Mouse (Mus musculus): ENCODE data around the gene Eid2b. TPM values are rescaled to one million over a fixed set of nuclear protein-coding genes. Genes with fewer than 3 reads are reported as not detected.

Eid2b gene
- polyA plus RNA-seq, 1 experiment from 2014 or later = 11.7 TPM

DNA sequence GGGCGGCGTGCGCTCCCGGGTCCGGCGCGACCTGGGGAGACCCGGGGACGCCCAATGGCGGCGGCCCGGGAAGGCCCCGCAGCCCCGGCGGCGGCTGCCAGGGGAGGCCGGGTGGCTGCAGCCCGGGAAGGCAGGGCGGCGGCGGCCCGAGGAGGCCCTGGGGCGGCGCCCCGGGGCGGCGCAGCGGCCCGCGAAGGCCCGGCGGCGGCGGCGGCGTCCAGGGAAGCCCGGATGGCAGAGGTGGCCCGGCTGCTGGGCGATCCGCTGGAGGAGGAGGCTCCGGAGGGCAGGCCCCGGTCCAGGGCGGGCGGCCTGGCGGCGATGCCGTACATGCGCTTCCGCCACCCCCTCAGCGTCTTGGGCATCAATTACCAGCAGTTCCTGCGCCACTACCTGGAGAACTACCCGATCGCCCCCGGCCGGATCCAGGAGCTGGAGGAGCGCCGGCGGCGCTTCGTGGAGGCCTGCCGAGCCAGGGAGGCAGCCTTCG, 9.5 kb upstream of the Eid2b start:
- DNase-seq (ENCODE audit: low read depth, low spot score) = no peak
- no peaks in the 10 kb centered on the region for H3K27me3 ChIP-seq
- peak; percentile 38 for ATAC-seq
- ChIA-PET POLR2A (interaction anchor here (0.7 kb wide), 1 partner anchor 27 kb away, joined by 3 read pairs; no protein-coding TSS in a partner anchor), CTCF (no interaction called here)
- in situ Hi-C loops (cut with MboI; ENCODE audit: low pct_unique_long_range_greater_than_20kb) = no loop called here
- no peak for TF ChIP-seq CTCF (IDR thresholded peaks at IDR 0.05)

DNA sequence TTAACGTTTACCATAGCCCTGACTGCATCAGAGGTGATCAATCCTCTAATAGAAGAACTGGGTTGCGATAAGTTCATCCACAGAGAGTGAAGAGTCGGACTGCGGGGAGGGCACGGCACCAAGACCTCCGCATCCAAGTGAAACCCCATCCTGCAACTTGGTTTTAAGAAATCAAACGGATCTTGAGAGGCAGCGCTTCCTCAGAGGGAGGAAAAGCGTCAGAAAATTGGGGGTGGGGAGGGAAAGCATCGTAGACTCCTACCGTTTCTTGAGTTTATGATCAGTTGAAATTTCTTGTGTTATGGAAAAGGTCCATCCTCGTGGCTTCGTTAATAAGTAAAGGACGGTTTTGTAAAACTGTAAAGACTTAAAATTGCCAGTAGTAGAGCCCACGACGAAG, 9.0 kb upstream of the Eid2b start:
- no peak for TF ChIP-seq CTCF (IDR thresholded peaks at IDR 0.05)
- no peaks in the 10 kb centered on the region for H3K27me3 ChIP-seq
- ChIA-PET CTCF (no interaction called here), POLR2A (no interaction called here)
- in situ Hi-C loops (cut with MboI; ENCODE audit: low pct_unique_long_range_greater_than_20kb) = no loop called here
- no peak for DNase-seq (ENCODE audit: low read depth, low spot score)
- no peak for ATAC-seq

DNA sequence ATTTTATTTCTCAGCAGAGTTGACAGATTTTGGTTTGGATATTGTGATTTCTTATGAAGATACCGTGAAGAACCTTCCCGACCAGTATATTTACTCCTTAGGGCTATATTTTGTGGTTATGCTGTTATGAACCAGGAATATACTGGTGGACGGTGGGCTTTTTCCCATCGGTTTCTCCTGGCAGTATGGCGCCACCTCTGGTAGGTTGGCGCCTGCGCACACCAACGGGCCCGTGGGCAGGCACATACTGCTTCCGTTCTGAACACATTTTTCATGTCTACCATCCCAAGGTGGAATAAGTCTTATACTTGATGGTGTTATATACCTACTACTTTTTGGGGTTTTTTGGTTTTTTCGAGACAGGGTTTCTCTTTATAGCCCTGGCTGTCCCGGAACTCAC, 8.2 kb upstream of the Eid2b start:
- ChIA-PET POLR2A (no interaction called here), CTCF (no interaction called here)
- ATAC-seq (no peak), DNase-seq (ENCODE audit: low read depth, low spot score) (no peak)
- peak; percentile 42 for TF ChIP-seq CTCF (IDR thresholded peaks at IDR 0.05)
- H3K27me3 ChIP-seq = no peaks in the 10 kb centered on the region
- in situ Hi-C loops (cut with MboI; ENCODE audit: low pct_unique_long_range_greater_than_20kb) = no loop called here

DNA sequence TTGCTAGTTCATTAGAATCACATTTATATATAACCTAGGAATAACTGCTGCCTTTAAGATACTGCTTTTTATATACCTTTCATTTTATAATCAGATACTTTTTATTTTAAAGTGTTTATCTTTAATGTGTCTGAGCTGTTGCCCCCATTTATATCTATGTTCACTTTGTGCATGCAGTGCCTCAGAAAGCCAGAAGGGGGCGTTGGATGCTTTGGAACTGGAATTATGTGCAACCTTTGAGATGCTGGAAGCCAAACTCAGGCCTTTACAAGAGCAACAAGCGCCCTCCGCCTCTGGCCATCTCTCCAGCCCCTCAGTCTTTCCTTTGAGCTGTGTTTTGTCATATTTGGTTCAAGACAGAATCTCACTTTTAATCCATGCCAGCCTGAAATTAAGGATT, 5.8 kb upstream of the Eid2b start:
- in situ Hi-C loops (cut with MboI; ENCODE audit: low pct_unique_long_range_greater_than_20kb) = no loop called here
- ChIA-PET POLR2A (no interaction called here), CTCF (no interaction called here)
- DNase-seq (ENCODE audit: low read depth, low spot score) (no peak), ATAC-seq (no peak)
- H3K27me3 ChIP-seq = no peaks in the 10 kb centered on the region
- TF ChIP-seq CTCF (IDR thresholded peaks at IDR 0.05) = peak; percentile 56

DNA sequence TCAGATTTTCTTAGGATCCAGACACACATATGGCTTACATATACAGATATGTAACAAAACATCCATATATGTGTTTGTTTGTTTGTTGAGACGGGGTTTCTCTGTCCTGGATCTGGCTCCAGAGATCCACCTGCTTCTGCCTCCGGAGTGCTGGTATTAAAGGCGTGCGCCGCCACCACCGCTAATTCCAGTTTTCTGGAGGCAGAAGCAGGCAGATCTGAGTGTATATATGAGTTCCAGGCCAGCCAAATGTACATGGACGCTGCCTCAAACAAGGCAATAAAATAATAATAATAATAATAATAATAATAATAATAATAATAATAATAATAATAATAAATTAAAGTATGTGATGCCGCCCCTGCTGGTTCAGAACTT, 313 bp upstream of the Eid2b start:
- ATAC-seq = no peak
- in situ Hi-C loops (cut with MboI; ENCODE audit: low pct_unique_long_range_greater_than_20kb) = no loop called here

DNA sequence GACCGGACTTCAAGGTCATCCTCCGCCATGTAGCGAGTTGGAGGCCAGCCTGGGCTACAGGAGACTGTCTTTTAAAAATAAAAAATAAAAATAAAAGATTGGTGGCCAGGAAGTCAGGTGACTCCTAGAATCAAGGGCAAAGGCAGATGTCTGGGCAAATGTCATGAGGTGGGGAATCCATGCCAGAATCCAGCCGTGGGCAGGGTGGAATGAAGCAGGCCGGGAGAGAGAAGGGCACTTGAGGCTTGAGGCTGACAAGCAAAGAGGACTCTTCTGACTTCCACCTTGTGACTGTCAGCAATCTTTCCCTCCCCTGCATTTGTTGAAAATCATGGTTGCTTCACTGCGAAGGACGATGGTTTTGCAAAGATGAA, 727 bp downstream of the Eid2b start:
- H3K27me3 ChIP-seq = no peaks in the 10 kb centered on the region
- in situ Hi-C loops (cut with MboI; ENCODE audit: low pct_unique_long_range_greater_than_20kb) = no loop called here
- ATAC-seq (no peak), DNase-seq (ENCODE audit: low read depth, low spot score) (no peak)
- POLR2A ChIA-PET = interaction anchor here (0.6 kb wide), 1 partner anchor 13 kb away, joined by 8 read pairs; no protein-coding TSS in a partner anchor
- no peak for TF ChIP-seq CTCF (IDR thresholded peaks at IDR 0.05)
- CTCF ChIA-PET = no interaction called here

More for the DNA sequence above, 313 bp upstream of the Eid2b start:
- POLR2A ChIA-PET = no interaction called here
- TF ChIP-seq CTCF (IDR thresholded peaks at IDR 0.05) = no peak
- no peak for DNase-seq (ENCODE audit: low read depth, low spot score)
- CTCF ChIA-PET = interaction anchor here (1.1 to 1.4 kb wide), 3 partner anchors 13 to 68 kb away, joined by 3 to 5 read pairs (median 3); partner anchors contain the start of gene Selenov
- H3K27me3 ChIP-seq = no peaks in the 10 kb centered on the region

DNA sequence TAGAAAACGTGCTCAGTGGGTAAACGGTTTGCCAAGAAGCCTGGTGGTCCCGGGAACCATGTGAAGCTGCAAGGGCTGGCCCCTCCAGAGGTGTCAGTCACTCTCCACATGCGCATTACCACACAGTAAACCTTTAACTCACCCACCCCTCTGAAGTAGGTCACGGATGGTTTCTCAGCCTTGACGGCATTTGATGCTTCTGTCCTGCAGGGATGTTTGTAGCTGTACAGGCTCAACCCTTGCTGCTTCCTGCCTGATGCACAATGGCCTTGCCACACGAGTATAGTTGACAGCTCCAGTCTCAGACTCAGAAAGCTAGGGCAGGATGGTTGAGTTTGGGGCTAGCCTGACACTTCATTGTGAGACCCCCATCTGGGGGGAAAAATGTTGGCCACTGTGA, 3.1 kb downstream of the Eid2b start:
- POLR2A ChIA-PET = no interaction called here
- ATAC-seq (peak; percentile 57), DNase-seq (ENCODE audit: low read depth, low spot score) (peak; percentile 22)
- in situ Hi-C loops (cut with MboI; ENCODE audit: low pct_unique_long_range_greater_than_20kb) = no loop called here
- no peak for TF ChIP-seq CTCF (IDR thresholded peaks at IDR 0.05)
- no peaks in the 10 kb centered on the region for H3K27me3 ChIP-seq
- CTCF ChIA-PET = interaction anchor here (0.7 to 1.1 kb wide), 2 partner anchors 13 to 64 kb away, joined by 3 read pairs; no protein-coding TSS in a partner anchor

DNA sequence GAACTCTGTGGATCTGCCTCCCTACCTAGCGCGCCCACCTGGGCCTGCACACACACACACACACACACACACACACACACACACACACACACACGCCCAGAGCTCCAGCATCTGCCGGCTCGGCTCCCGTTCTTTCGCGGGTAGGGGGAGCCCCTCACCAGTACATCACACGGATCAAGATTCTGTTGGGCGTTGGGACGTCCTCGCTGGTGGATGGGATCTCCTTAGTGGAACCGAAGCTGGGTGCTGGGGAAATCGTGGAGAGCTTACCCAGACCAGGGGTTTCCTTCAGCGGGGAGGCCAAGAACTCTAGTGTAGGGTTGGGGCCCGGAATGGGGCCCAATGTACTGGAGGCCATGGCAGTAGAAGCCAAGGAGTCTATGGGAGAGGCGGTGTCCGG, 12.6 kb downstream of the Eid2b start:
- no peak for TF ChIP-seq CTCF (IDR thresholded peaks at IDR 0.05)
- ATAC-seq (no peak), DNase-seq (ENCODE audit: low read depth, low spot score) (no peak)
- peaks cover 42% of the 10 kb centered on the region for H3K27me3 ChIP-seq
- CTCF ChIA-PET = interaction anchor here (1.3 kb wide), 1 partner anchor 14 kb away, joined by 3 read pairs; no protein-coding TSS in a partner anchor
- in situ Hi-C loops (cut with MboI; ENCODE audit: low pct_unique_long_range_greater_than_20kb) = no loop called here
- POLR2A ChIA-PET = no interaction called here

DNA sequence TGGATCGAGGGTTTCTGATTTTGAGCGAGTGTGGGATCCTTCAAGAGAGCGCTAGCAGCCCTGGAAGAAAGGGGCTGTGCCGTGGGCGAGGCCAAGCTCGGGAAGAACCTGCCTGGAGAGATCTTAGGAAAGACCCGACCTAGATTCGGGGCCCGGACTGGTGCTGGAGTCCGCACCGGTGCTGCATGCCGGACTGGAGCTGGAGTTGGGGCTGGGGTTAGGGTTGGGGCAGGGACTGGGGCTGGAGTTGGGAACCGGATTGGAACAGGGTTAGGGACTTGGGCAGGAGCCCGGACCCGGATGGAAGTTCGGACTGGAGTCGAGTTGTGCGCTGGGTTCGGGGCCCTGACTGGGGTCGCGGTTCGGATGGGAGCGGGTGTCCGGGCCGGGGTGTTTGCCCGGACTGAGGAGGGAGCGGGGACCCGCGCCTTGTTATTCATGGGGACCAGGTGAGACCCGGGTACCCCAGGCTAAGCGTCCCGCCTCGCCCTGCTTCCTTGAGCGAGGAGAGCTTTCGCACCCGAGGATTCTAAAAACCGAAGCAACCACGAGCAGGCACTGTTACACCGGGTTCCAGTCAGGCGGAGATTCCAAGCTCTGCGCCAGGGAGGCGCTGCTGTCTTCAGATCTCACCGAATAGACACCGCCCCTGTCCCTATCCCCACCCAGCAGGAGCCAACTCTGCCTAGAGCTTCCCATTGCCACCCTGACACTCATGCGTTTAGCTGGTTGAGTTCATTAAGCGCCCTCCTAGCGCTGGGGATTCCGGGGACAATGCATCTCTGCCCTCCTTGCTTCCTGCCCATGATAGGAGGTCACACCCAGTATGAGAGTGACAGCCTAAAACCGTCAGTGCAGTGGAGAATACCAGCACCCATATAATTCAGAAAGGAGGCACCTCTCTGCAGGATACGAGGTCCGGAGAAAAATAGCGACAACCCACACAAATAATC, 13.4 kb downstream of the Eid2b start, which contains the start of gene Selenov:
Gene Selenov (minus strand): TSS at position 549 of the 953 bp plus-strand sequence.
- CTCF ChIA-PET = interaction anchor here (1.3 kb wide), 2 partner anchors 14 kb away, joined by 3 read pairs; partner anchors contain the start of gene Eid2b

DNA sequence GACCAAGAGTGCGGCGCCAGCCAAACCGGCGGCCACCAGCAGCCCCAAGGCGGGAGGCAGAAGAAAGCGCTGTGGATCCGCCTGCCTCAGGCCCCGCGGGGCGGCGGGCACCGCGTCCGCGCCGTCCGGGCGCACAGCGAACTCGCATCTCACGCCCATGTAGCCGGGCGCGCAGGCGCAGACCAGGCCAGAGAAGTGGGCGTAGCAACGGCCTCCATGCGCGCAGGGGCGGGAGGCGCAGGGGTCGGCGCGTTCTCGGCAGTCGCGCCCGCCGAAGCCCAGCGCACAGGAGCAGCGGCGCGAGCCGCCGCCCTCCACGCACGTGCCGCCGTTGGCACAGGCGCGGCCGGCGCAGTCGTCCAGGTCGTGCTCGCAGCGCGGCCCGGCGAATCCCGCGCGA, 16.9 kb downstream of the Eid2b start:
- POLR2A ChIA-PET = no interaction called here

More for the DNA sequence above, 13.4 kb downstream of the Eid2b start, which contains the start of gene Selenov:
- in situ Hi-C loops (cut with MboI; ENCODE audit: low pct_unique_long_range_greater_than_20kb) = no loop called here
- H3K27me3 ChIP-seq = peaks cover 42% of the 10 kb centered on the region
- DNase-seq (ENCODE audit: low read depth, low spot score) (no peak), ATAC-seq (no peak)
- no peak for TF ChIP-seq CTCF (IDR thresholded peaks at IDR 0.05)
- POLR2A ChIA-PET = interaction anchor here (0.6 kb wide), 1 partner anchor 13 kb away, joined by 8 read pairs; no protein-coding TSS in a partner anchor

More for the DNA sequence above, 16.9 kb downstream of the Eid2b start:
- DNase-seq (ENCODE audit: low read depth, low spot score) (no peak), ATAC-seq (peak; percentile 53)
- CTCF ChIA-PET = no interaction called here
- peaks cover 17% of the 10 kb centered on the region for H3K27me3 ChIP-seq
- no peak for TF ChIP-seq CTCF (IDR thresholded peaks at IDR 0.05)
- in situ Hi-C loops (cut with MboI; ENCODE audit: low pct_unique_long_range_greater_than_20kb) = no loop called here
